Mouse (Mus musculus): ENCODE results near the gene Mospd3. TPM values are rescaled to one million over a fixed set of nuclear protein-coding genes. Genes with fewer than 3 reads are reported as not detected.

Gene Mospd3
- polyA plus RNA-seq, 1 experiment from 2014 or later = 65.4 TPM

GRCm38 (mm10) chr5:137565744-137566143 is 35.1 kb downstream of the Mospd3 start:
- in situ Hi-C loops (cut with MboI; ENCODE audit: low pct_unique_long_range_greater_than_20kb) = loop anchor here (10.0 to 25.0 kb wide), 2 partner anchors 421 to 753 kb away; partner anchors contain the start of gene Muc3
- TF ChIP-seq CTCF (IDR thresholded peaks at IDR 0.05) = no peak
- ATAC-seq (no peak), DNase-seq (ENCODE audit: low read depth, low spot score) (no peak)
- ChIA-PET POLR2A (no interaction called here), CTCF (no interaction called here)
- H3K27me3 ChIP-seq = peaks cover 23% of the 10 kb centered on the region

GRCm38 (mm10) chr5:137562965-137563364 is 37.9 kb downstream of the Mospd3 start:
- POLR2A ChIA-PET = no interaction called here
- DNase-seq (ENCODE audit: low read depth, low spot score) (no peak), ATAC-seq (no peak)
- peaks cover 42% of the 10 kb centered on the region for H3K27me3 ChIP-seq
- in situ Hi-C loops (cut with MboI; ENCODE audit: low pct_unique_long_range_greater_than_20kb) = loop anchor here (10.0 to 25.0 kb wide), 2 partner anchors 418 to 751 kb away; partner anchors contain the start of gene Muc3
- CTCF ChIA-PET = no interaction called here
- TF ChIP-seq CTCF (IDR thresholded peaks at IDR 0.05) = no peak

GRCm38 (mm10) chr5:137561556-137561955 is 39.3 kb downstream of the Mospd3 start:
- ChIA-PET POLR2A (no interaction called here), CTCF (no interaction called here)
- DNase-seq (ENCODE audit: low read depth, low spot score) (no peak), ATAC-seq (no peak)
- in situ Hi-C loops (cut with MboI; ENCODE audit: low pct_unique_long_range_greater_than_20kb) = loop anchor here (10.0 to 25.0 kb wide), 2 partner anchors 417 to 749 kb away; partner anchors contain the start of gene Muc3
- no peak for TF ChIP-seq CTCF (IDR thresholded peaks at IDR 0.05)
- H3K27me3 ChIP-seq = peaks cover 45% of the 10 kb centered on the region

DNA sequence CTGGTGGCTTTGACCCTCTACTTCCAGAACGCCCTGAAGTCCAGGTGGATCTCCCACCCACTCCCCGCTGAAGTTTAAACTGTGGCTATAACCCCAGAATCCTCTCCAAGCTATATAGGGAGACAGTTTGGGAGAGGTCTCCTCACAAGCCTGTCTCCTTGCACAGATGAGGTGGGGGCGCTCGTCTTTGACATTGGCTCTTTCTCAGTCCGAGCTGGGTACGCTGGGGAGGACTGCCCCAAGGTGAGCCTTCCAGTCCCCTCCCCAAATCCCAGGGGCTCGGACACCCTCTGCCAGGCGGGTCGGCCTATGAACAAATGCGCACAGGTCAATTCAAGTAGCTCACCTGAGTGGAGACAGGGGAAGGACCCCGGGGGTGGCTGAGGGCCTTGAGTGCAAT is 47.0 kb downstream of the Mospd3 start:
- TF ChIP-seq CTCF (IDR thresholded peaks at IDR 0.05) = no peak
- DNase-seq (ENCODE audit: low read depth, low spot score) (no peak), ATAC-seq (no peak)
- ChIA-PET POLR2A (no interaction called here), CTCF (no interaction called here)
- H3K27me3 ChIP-seq = peaks cover 61% of the 10 kb centered on the region
- in situ Hi-C loops (cut with MboI; ENCODE audit: low pct_unique_long_range_greater_than_20kb) = loop anchor here (25.0 kb wide), 1 partner anchor 742 kb away; no protein-coding TSS in a partner anchor

GRCm38 (mm10) chr5:137553411-137553837 is 47.4 kb downstream of the Mospd3 start, which contains the start of gene Actl6b:
Actl6b (plus strand) TSS chr5:137553517.
- no peak for TF ChIP-seq CTCF (IDR thresholded peaks at IDR 0.05)
- in situ Hi-C loops (cut with MboI; ENCODE audit: low pct_unique_long_range_greater_than_20kb) = loop anchor here (25.0 kb wide), 1 partner anchor 741 kb away; no protein-coding TSS in a partner anchor
- ATAC-seq = no peak
- no peak for DNase-seq (ENCODE audit: low read depth, low spot score)
- CTCF ChIA-PET = no interaction called here
- H3K27me3 ChIP-seq = peaks cover 63% of the 10 kb centered on the region
- POLR2A ChIA-PET = no interaction called here

GRCm38 (mm10) chr5:137553000-137553399 is 47.9 kb downstream of the Mospd3 start:
- no peak for TF ChIP-seq CTCF (IDR thresholded peaks at IDR 0.05)
- in situ Hi-C loops (cut with MboI; ENCODE audit: low pct_unique_long_range_greater_than_20kb) = loop anchor here (25.0 kb wide), 1 partner anchor 741 kb away; no protein-coding TSS in a partner anchor
- no peak for ATAC-seq
- ChIA-PET CTCF (no interaction called here), POLR2A (no interaction called here)
- peaks cover 60% of the 10 kb centered on the region for H3K27me3 ChIP-seq
- no peak for DNase-seq (ENCODE audit: low read depth, low spot score)

GRCm38 (mm10) chr5:137551119-137551518 is 49.7 kb downstream of the Mospd3 start:
- CTCF ChIA-PET = no interaction called here
- no peak for ATAC-seq
- in situ Hi-C loops (cut with MboI; ENCODE audit: low pct_unique_long_range_greater_than_20kb) = loop anchor here (25.0 kb wide), 1 partner anchor 739 kb away; no protein-coding TSS in a partner anchor
- TF ChIP-seq CTCF (IDR thresholded peaks at IDR 0.05) = no peak
- no peak for DNase-seq (ENCODE audit: low read depth, low spot score)
- peaks cover 50% of the 10 kb centered on the region for H3K27me3 ChIP-seq
- POLR2A ChIA-PET = no interaction called here

DNA sequence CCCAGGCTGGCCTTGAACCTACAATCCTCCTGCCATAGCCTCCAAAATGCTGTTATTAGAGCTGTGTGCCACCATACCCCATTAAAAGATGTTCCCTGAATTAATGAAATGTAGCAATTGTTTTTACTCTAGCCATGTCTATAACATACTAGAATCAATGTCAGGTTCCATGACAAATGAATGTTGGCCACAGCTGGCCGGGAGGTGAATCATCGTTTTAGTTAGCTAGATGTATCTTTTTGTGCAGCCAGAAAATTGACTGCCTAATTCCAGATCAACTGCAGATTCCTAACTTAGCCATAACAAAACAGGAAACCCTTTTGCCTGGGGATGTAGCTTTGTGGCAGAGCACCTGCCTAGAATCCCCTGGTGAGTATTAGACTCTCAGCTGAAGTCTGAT is 51.0 kb downstream of the Mospd3 start:
- CTCF ChIA-PET = interaction anchor here (1.3 kb wide), 2 partner anchors 15 to 47 kb away, joined by 3 read pairs; partner anchors contain the start of gene Pop7
- H3K27me3 ChIP-seq = peaks cover 40% of the 10 kb centered on the region
- no peak for TF ChIP-seq CTCF (IDR thresholded peaks at IDR 0.05)
- in situ Hi-C loops (cut with MboI; ENCODE audit: low pct_unique_long_range_greater_than_20kb) = loop anchor here (25.0 kb wide), 1 partner anchor 738 kb away; no protein-coding TSS in a partner anchor
- no peak for ATAC-seq
- no peak for DNase-seq (ENCODE audit: low read depth, low spot score)
- POLR2A ChIA-PET = no interaction called here

Other genes starting within 250 kb of the Mospd3 start
- gene Zan, start 124.0 kb downstream of the Mospd3 start, polyA plus RNA-seq (2021) = 7.9 TPM
- 43.2 TPM for gene Pop7, start 98.5 kb downstream of the Mospd3 start, polyA plus RNA-seq (2021)
- gene Gigyf1, start 82.5 kb downstream of the Mospd3 start, polyA plus RNA-seq (2021) = 55.9 TPM
- not detected for gene Epo, start 67.8 kb downstream of the Mospd3 start, polyA plus RNA-seq (2021)
- gene Gnb2, start 67.5 kb downstream of the Mospd3 start, polyA plus RNA-seq (2021) = 963 TPM
- gene Actl6b, start 47.5 kb downstream of the Mospd3 start, polyA plus RNA-seq (2021) = not detected
- not detected for gene Tfr2, start 31.2 kb downstream of the Mospd3 start, polyA plus RNA-seq (2021)
- 990 TPM for gene Pcolce, start 12.7 kb upstream of the Mospd3 start, polyA plus RNA-seq (2021)
- 2.5 TPM for gene Fbxo24, start 27.9 kb upstream of the Mospd3 start, polyA plus RNA-seq (2021)
- gene Lrch4, start 28.1 kb upstream of the Mospd3 start, polyA plus RNA-seq (2021) = 31.0 TPM
- gene Gm20605, start 28.1 kb upstream of the Mospd3 start, polyA plus RNA-seq (2021) = 17.5 TPM
- 5.2 TPM for gene Sap25, start 40.3 kb upstream of the Mospd3 start, polyA plus RNA-seq (2021)
- gene Irs3, start 44.7 kb upstream of the Mospd3 start, polyA plus RNA-seq (2021) = 0.09 TPM
- gene Agfg2, start 83.7 kb upstream of the Mospd3 start, polyA plus RNA-seq (2021) = 33.1 TPM
- gene Nyap1, start 140.5 kb upstream of the Mospd3 start, polyA plus RNA-seq (2021) = 13.4 TPM
- 154 TPM for gene Tsc22d4, start 144.7 kb upstream of the Mospd3 start, polyA plus RNA-seq (2021)
- 36.7 TPM for gene Ppp1r35, start 177.8 kb upstream of the Mospd3 start, polyA plus RNA-seq (2021)
- 64.6 TPM for gene Mepce, start 186.6 kb upstream of the Mospd3 start, polyA plus RNA-seq (2021)
- gene Zcwpw1, start 186.7 kb upstream of the Mospd3 start, polyA plus RNA-seq (2021) = 22.2 TPM
- gene Pilra, start 235.2 kb upstream of the Mospd3 start, polyA plus RNA-seq (2021) = 0.05 TPM

All from Patski (cell line).